Mouse (Mus musculus): Measurements from ENCODE around the gene St14. TPM values are rescaled to one million over a fixed set of nuclear protein-coding genes. Genes with fewer than 3 reads are reported as not detected.

St14 gene
- polyA plus RNA-seq, 1 experiment, result 1.2 TPM

GRCm38 (mm10) chr9:31133131-31133530 lies 1.5 kb upstream of the St14 start:
- Histone ChIP-seq H3K4me3 (replicated peaks; ENCODE audit: insufficient read depth, low read depth, low read length) (no peak overlapping the region), H3K27me3 (ENCODE audit: control insufficient read depth, insufficient read depth, low read length) (peaks cover 3% of the 10 kb centered on the region; the same call in 1 of the 2 replicates), H3K27ac (ENCODE audit: insufficient read depth, low read length) (no peak overlapping the region), H3K4me1 (ENCODE audit: control insufficient read depth, insufficient read depth, low read length) (peaks cover 2% of the 10 kb centered on the region; the same call in 1 of the 2 replicates)
- DNase-seq, result no peak
- 80% methylated on average over 5 of the region's 5 CpGs for WGBS
- no peak for TF ChIP-seq CTCF (IDR thresholded peaks at IDR 0.05; ENCODE audit: borderline replicate concordance, insufficient read depth, low read depth, low read length)
- no peak for TF ChIP-seq POLR2A (IDR thresholded peaks at IDR 0.05; ENCODE audit: borderline replicate concordance, insufficient read depth, low read length)

- DNase-seq, result no peak
- Histone ChIP-seq H3K4me1 (ENCODE audit: control insufficient read depth, insufficient read depth, low read length) (peaks cover 2% of the 10 kb centered on the region; the same call in 1 of the 2 replicates), H3K4me3 (replicated peaks; ENCODE audit: insufficient read depth, low read depth, low read length) (peak overlapping the region; percentile 15), H3K27ac (ENCODE audit: insufficient read depth, low read length) (no peak overlapping the region), H3K27me3 (ENCODE audit: control insufficient read depth, insufficient read depth, low read length) (peaks cover 3% of the 10 kb centered on the region; the same call in 1 of the 2 replicates)
- 16% methylated on average over 26 of the region's 26 CpGs for WGBS
- TF ChIP-seq POLR2A (IDR thresholded peaks at IDR 0.05; ENCODE audit: borderline replicate concordance, insufficient read depth, low read length) (no peak), CTCF (IDR thresholded peaks at IDR 0.05; ENCODE audit: borderline replicate concordance, insufficient read depth, low read depth, low read length) (no peak)
These were observed 1.1 kb downstream of the St14 start for GRCm38 (mm10) chr9:31130357-31131204.

- Histone ChIP-seq H3K27me3 (ENCODE audit: control insufficient read depth, insufficient read depth, low read length) (peaks cover 3% of the 10 kb centered on the region; the same call in 1 of the 2 replicates), H3K4me3 (replicated peaks; ENCODE audit: insufficient read depth, low read depth, low read length) (no peak overlapping the region)
- 66% methylated on average over 8 of the region's 8 CpGs for WGBS
These were observed 1.7 kb downstream of the St14 start for GRCm38 (mm10) chr9:31129956-31130355.

DNA sequence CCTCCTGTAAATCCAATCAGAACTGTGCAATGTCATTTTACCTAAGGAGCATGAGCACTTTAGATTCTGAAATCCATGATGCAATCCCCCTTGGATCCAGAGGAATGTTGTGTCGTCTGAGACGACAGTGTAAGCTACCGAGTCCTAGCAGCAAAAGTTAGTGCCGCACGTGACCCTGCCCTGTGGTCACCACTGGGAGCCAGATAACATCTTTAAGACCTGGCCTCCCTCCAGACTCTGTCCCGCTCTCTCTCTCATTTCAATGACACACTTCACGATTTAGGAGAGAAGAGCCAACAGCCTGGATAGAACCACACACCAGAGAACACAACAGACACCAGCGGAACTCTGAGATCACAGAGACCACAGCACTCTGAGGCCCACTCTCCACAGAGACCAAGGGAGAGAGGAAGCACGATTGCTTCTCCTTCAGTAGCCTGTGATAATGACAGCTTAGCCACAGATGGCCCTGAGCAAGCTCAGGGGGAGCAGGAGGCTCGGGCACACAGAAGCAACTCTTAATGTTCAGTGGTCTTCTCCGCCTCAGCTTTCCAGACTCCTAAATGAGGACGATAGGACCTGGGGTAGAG lies 3.7 kb downstream of the St14 start:
- no peaks in the 10 kb centered on the region for H3K4me1 ChIP-seq (ENCODE audit: control insufficient read depth, insufficient read depth, low read length)
- H3K27me3 ChIP-seq (ENCODE audit: control insufficient read depth, insufficient read depth, low read length), result peaks cover 3% of the 10 kb centered on the region; the same call in 1 of the 2 replicates
- WGBS, result 62% methylated on average over 12 of the region's 12 CpGs
- TF ChIP-seq CTCF (IDR thresholded peaks at IDR 0.05; ENCODE audit: borderline replicate concordance, insufficient read depth, low read depth, low read length), result no peak
- no peak for TF ChIP-seq POLR2A (IDR thresholded peaks at IDR 0.05; ENCODE audit: borderline replicate concordance, insufficient read depth, low read length)
- H3K4me3 ChIP-seq (replicated peaks; ENCODE audit: insufficient read depth, low read depth, low read length), result no peak overlapping the region
- H3K27ac ChIP-seq (ENCODE audit: insufficient read depth, low read length), result no peak overlapping the region
- no peak for DNase-seq

More at GRCm38 (mm10) chr9:31129956-31130355, 1.7 kb downstream of the St14 start:
- no peak for TF ChIP-seq CTCF (IDR thresholded peaks at IDR 0.05; ENCODE audit: borderline replicate concordance, insufficient read depth, low read depth, low read length)
- no peak for TF ChIP-seq POLR2A (IDR thresholded peaks at IDR 0.05; ENCODE audit: borderline replicate concordance, insufficient read depth, low read length)
- no peak for DNase-seq
- H3K27ac ChIP-seq (ENCODE audit: insufficient read depth, low read length), result no peak overlapping the region
- peaks cover 2% of the 10 kb centered on the region; the same call in 1 of the 2 replicates for H3K4me1 ChIP-seq (ENCODE audit: control insufficient read depth, insufficient read depth, low read length)

DNA sequence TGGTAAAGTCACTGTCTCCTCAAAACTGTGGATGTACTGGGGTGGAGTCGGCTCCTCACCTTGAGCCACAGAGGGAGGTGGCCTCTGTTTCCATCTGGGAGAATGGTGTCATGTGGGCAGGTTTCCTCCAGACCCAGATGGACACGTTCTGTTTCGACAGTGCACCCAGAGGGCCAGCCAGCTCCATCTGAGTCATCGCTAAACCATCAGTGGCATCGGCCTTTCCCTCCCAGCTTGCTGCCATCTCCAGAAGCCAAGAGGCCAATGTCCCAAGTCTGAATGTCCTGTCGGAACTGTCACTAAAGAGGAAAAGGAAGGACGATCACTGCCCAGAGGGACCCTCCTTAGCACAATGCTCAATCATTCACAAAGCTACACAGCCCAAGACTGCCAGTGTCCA lies 5.6 kb downstream of the St14 start:
- 39% methylated on average over 7 of the region's 7 CpGs for WGBS
- TF ChIP-seq POLR2A (IDR thresholded peaks at IDR 0.05; ENCODE audit: borderline replicate concordance, insufficient read depth, low read length), result no peak
- no peak for TF ChIP-seq CTCF (IDR thresholded peaks at IDR 0.05; ENCODE audit: borderline replicate concordance, insufficient read depth, low read depth, low read length)

DNA sequence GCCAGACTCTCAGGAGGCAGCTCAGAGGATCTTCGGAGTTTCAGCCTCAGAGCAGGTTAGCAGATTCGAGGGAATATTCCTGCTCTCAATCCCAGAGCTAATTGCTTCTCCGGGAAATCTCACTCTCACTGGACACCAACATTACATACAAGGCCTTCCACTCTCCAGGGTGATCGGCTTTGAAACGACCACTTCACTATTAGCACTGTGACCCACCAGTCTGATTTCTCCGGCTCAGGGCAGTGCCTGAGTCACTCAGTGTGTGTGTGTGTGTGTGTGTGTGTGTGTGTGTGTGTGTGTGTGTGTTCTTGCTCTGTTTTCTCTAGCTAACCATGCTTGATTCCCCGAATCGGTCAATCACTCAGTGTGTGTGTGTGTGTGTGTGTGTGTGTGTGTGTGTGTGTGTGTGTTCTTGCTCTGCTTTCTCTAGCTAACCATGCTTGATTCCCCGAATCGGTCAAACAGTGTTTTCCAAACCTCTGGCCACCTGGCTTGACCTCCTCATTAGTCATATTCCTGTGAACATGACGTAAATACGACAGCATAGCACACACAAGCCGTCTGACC lies 9.1 kb downstream of the St14 start:
- DNase-seq, result no peak
- Histone ChIP-seq H3K27me3 (ENCODE audit: control insufficient read depth, insufficient read depth, low read length) (no peaks in the 10 kb centered on the region), H3K4me1 (ENCODE audit: control insufficient read depth, insufficient read depth, low read length) (no peaks in the 10 kb centered on the region), H3K4me3 (replicated peaks; ENCODE audit: insufficient read depth, low read depth, low read length) (no peak overlapping the region), H3K27ac (ENCODE audit: insufficient read depth, low read length) (no peak overlapping the region)
- TF ChIP-seq POLR2A (IDR thresholded peaks at IDR 0.05; ENCODE audit: borderline replicate concordance, insufficient read depth, low read length) (no peak), CTCF (IDR thresholded peaks at IDR 0.05; ENCODE audit: borderline replicate concordance, insufficient read depth, low read depth, low read length) (no peak)
- 76% methylated on average over 13 of the region's 13 CpGs for WGBS

More for the DNA sequence above, 5.6 kb downstream of the St14 start:
- peak; percentile 17 to 34 for DNase-seq
- Histone ChIP-seq H3K4me1 (ENCODE audit: control insufficient read depth, insufficient read depth, low read length) (no peaks in the 10 kb centered on the region), H3K4me3 (replicated peaks; ENCODE audit: insufficient read depth, low read depth, low read length) (no peak overlapping the region), H3K27ac (ENCODE audit: insufficient read depth, low read length) (no peak overlapping the region), H3K27me3 (ENCODE audit: control insufficient read depth, insufficient read depth, low read length) (peaks cover 1% of the 10 kb centered on the region; the same call in 1 of the 2 replicates)

DNA sequence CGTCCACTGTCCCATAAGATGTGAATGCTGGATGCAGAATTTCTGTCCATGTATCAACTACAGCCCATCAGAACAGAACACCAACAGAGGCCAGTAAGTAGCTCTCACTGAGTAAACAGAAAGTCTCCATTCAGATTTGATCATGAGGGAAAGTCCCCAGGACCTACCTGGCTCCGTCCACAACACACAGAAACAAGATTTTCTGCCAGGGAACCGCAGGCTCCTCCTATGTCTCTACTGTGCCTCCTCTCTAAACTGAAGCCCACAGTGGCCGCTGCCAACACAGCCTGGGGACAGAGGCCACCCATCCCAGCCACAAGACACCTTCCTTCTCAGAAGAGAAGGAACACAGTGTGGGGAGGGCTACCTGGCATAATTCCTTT lies 11.1 kb downstream of the St14 start:
- Histone ChIP-seq H3K4me3 (replicated peaks; ENCODE audit: insufficient read depth, low read depth, low read length) (no peak overlapping the region), H3K27me3 (ENCODE audit: control insufficient read depth, insufficient read depth, low read length) (no peaks in the 10 kb centered on the region), H3K4me1 (ENCODE audit: control insufficient read depth, insufficient read depth, low read length) (no peaks in the 10 kb centered on the region), H3K27ac (ENCODE audit: insufficient read depth, low read length) (no peak overlapping the region)
- no peak for DNase-seq
- no peak for TF ChIP-seq POLR2A (IDR thresholded peaks at IDR 0.05; ENCODE audit: borderline replicate concordance, insufficient read depth, low read length)
- no peak for TF ChIP-seq CTCF (IDR thresholded peaks at IDR 0.05; ENCODE audit: borderline replicate concordance, insufficient read depth, low read depth, low read length)
- 71% methylated on average over 4 of the region's 4 CpGs for WGBS
